Mouse (Mus musculus) forelimb bud, embryonic 11.5 days (tissue): Measurements from ENCODE around the gene Ddx31.

ENCODE experiments used
- DNase-seq: peaks from one replicate; pipeline ENCODE4 v3.0.0-alpha.2; 2012; ENCODE audit warnings: low read depth, low spot score

Gene Ddx31

GRCm38 (mm10) chr2:28911331-28912038 lies 71.3 kb downstream of the Ddx31 start:
- peak; percentile 8 for DNase-seq

GRCm38 (mm10) chr2:28912039-28912700 lies 72.0 kb downstream of the Ddx31 start:
- DNase-seq, result peak; percentile 14

GRCm38 (mm10) chr2:28912961-28913360 lies 72.8 kb downstream of the Ddx31 start:
- DNase-seq, result no peak

GRCm38 (mm10) chr2:28914121-28914520 lies 73.9 kb downstream of the Ddx31 start:
- no peak for DNase-seq

- no peak for DNase-seq
Measured at GRCm38 (mm10) chr2:28915104-28915738, 75.0 kb downstream of the Ddx31 start.

GRCm38 (mm10) chr2:28915768-28916512 lies 75.7 kb downstream of the Ddx31 start:
- peak; percentile 81 for DNase-seq

GRCm38 (mm10) chr2:28916513-28916865 lies 76.3 kb downstream of the Ddx31 start, which contains the start of gene Barhl1:
Barhl1 (minus strand) TSS chr2:28916668.
- DNase-seq, result no peak

GRCm38 (mm10) chr2:28917156-28917517 lies 76.9 kb downstream of the Ddx31 start:
- DNase-seq, result no peak

- peak; percentile 7 for DNase-seq
Measured at GRCm38 (mm10) chr2:28917518-28918361, 77.5 kb downstream of the Ddx31 start.

- no peak for DNase-seq
Measured at GRCm38 (mm10) chr2:28919001-28919400, 78.8 kb downstream of the Ddx31 start.

GRCm38 (mm10) chr2:28923912-28924311 lies 83.7 kb downstream of the Ddx31 start:
- peak; percentile 73 for DNase-seq

GRCm38 (mm10) chr2:28930571-28930970 lies 90.4 kb downstream of the Ddx31 start:
- DNase-seq, result no peak

GRCm38 (mm10) chr2:28938997-28939396 lies 98.8 kb downstream of the Ddx31 start:
- DNase-seq, result no peak

- peak; percentile 35 for DNase-seq
Measured at GRCm38 (mm10) chr2:28943666-28944516, 103.7 kb downstream of the Ddx31 start.

GRCm38 (mm10) chr2:28945388-28945787 lies 105.2 kb downstream of the Ddx31 start:
- no peak for DNase-seq

GRCm38 (mm10) chr2:28946312-28946711 lies 106.1 kb downstream of the Ddx31 start:
- DNase-seq, result no peak

- peak; percentile 62 for DNase-seq
Measured at GRCm38 (mm10) chr2:28952981-28953380, 112.8 kb downstream of the Ddx31 start.

GRCm38 (mm10) chr2:28954595-28954994 lies 114.4 kb downstream of the Ddx31 start:
- DNase-seq, result no peak
